Mouse (Mus musculus) kidney, postnatal 0 days (tissue): ENCODE measurements around the gene Flnb. TPM values are rescaled to one million over a fixed set of nuclear protein-coding genes. Genes with fewer than 3 reads are reported as not detected.

ENCODE experiments used
- ATAC-seq: fragments of 200-750 bp; cut with Nextera tagmentation; replicated peaks from 2 replicates; pipeline ENCODE4 v1.8.0; 2017; ENCODE audit warnings: low read depth, moderate number of reproducible peaks, moderate TSS enrichment, moderate library complexity; ENCODE audit not compliant: low FRiP score
- DNase-seq: peaks from one replicate; pipeline ENCODE4 v3.0.0-alpha.2; 2016; ENCODE audit warnings: low spot score
- H3K27ac ChIP-seq: fragments of 300-500 bp; sonication (generic); 2 replicates; pipeline ENCODE4 v1.5.1; 2014; ENCODE audit warnings: mild to moderate bottlenecking
- H3K27me3 ChIP-seq: fragments of 300-500 bp; sonication (generic); 2 replicates; pipeline ENCODE4 v1.6.1; 2014; ENCODE audit warnings: low read length, mixed read lengths; ENCODE audit not compliant: insufficient read depth
- H3K36me3 ChIP-seq: fragments of 300-500 bp; sonication (generic); 2 replicates; pipeline ENCODE4 v1.6.1; 2014; ENCODE audit warnings: low read length, mixed read lengths; ENCODE audit not compliant: insufficient read depth
- H3K4me1 ChIP-seq: fragments of 300-500 bp; sonication (generic); replicated peaks from 2 replicates; pipeline ENCODE4 v1.6.1; 2014; ENCODE audit warnings: antibody characterized with exemption, low read length, mixed read lengths; ENCODE audit not compliant: insufficient read depth
- H3K4me2 ChIP-seq: fragments of 300-500 bp; sonication (generic); 2 replicates; pipeline ENCODE4 v1.6.1; 2014; ENCODE audit warnings: mild to moderate bottlenecking, low read length, moderate library complexity, mixed read lengths
- H3K4me3 ChIP-seq: fragments of 300-500 bp; sonication (generic); replicated peaks from 2 replicates; pipeline ENCODE4 v1.5.1; 2014; ENCODE audit warnings: low read depth, low read length
- H3K9ac ChIP-seq: fragments of 300-500 bp; sonication (generic); 2 replicates; pipeline ENCODE4 v1.6.1; 2014; ENCODE audit warnings: low read depth, low read length
- H3K9me3 ChIP-seq: fragments of 300-500 bp; sonication (generic); replicated peaks from 2 replicates; pipeline ENCODE4 v1.6.1; 2016; ENCODE audit warnings: low read length, inconsistent platforms, mixed read lengths
- CTCF ChIP-seq: IDR thresholded peaks from 2 replicates; pipeline ENCODE4 v1.5.1; 2016; ENCODE audit warnings: antibody characterized with exemption, low read depth, mild to moderate bottlenecking, moderate library complexity
- WGBS: fragments of 180-500 bp; shearing (Covaris S2); extraction: QIAGEN DNeasy Blood & Tissue Kit; methylation state at CpG from one replicate; pipeline ENCODE4 v1.1.7; 2014; 5-methylcytosine and 5-hydroxymethylcytosine counted together
- polyA plus RNA-seq: library from polyadenylated mRNA; unstranded; fragments of >200 nt; fragmentation: Nextera tagmentation; extraction: Ambion mirVana; gene quantifications from 2 replicates; pipeline ENCODE4 v1.2.1, GENCODE M21; 2015

The Flnb gene
- polyA plus RNA-seq, 1 experiment from 2014 or later = 10.7 TPM

DNA sequence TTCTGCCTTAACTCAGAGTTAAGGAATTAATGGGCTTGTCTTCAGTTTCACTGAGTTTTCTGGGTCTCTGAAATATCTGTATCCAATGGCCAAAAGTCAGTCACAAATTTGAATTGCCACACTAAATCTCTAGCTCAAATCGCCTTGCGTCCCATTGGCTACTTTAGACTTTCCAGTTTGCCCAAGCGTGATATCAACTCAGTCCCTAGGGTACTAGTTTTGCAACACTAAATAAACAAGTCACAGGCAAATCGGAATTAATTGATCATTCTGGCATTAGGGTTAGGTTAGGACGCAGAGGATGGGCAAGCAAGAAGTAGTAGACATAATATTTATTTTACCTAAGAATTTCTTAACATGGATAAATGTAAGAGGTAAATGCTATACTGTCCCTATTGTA, 182.5 kb downstream of the Flnb start:
- WGBS = 88% methylated on average over 5 of the region's 5 CpGs
- no peak overlapping the region for H3K4me2 ChIP-seq
- TF ChIP-seq CTCF = no peak
- no peaks in the 10 kb centered on the region for H3K9me3 ChIP-seq
- no peaks in the 10 kb centered on the region for H3K36me3 ChIP-seq
- H3K4me3 ChIP-seq = no peak overlapping the region
- no peak overlapping the region for H3K27ac ChIP-seq
- DNase-seq = no peak
- peaks cover 10% of the 10 kb centered on the region; the same call in 1 of the 2 replicates for H3K4me1 ChIP-seq
- H3K9ac ChIP-seq = no peak overlapping the region
- no peaks in the 10 kb centered on the region for H3K27me3 ChIP-seq
- ATAC-seq = no peak

Other genes with a start within 250 kb of the Flnb start
- 0.22 and 0.38 TPM in 2 replicates for gene Gm3558, start 249.4 kb upstream of the Flnb start, polyA plus RNA-seq
- not detected in 2 replicates for gene Gm10338, start 222.4 kb upstream of the Flnb start, polyA plus RNA-seq
- gene Gm10128, start 174.0 kb upstream of the Flnb start, polyA plus RNA-seq = not detected in 2 replicates
- gene Gm26661, start 26.4 kb upstream of the Flnb start, polyA plus RNA-seq = not detected in 2 replicates
- not detected in 2 replicates for gene Gm45521, start 139.3 kb downstream of the Flnb start, polyA plus RNA-seq
- 0.25 and 0.26 TPM in 2 replicates for gene Dnase1l3, start 176.6 kb downstream of the Flnb start, polyA plus RNA-seq
- gene Abhd6, start 184.9 kb downstream of the Flnb start, polyA plus RNA-seq = 41.6 and 42.9 TPM in 2 replicates